Mouse (Mus musculus) heart, embryonic 10.5 days (tissue): Measurements from ENCODE around the gene Tbcel. TPM values are rescaled to one million over a fixed set of nuclear protein-coding genes. Genes with fewer than 3 reads are reported as not detected.

Experiments
- DNase-seq: peaks from one replicate; pipeline ENCODE4 v3.0.0-alpha.2; 2017; ENCODE audit warnings: low spot score
- H3K27ac ChIP-seq: fragments of 300-500 bp; sonication (generic); 2 replicates; pipeline ENCODE4 v1.5.1; 2016; ENCODE audit warnings: mild to moderate bottlenecking
- H3K27me3 ChIP-seq: fragments of 300-500 bp; sonication (generic); 2 replicates; pipeline ENCODE4 v1.6.1; 2016; ENCODE audit warnings: mild to moderate bottlenecking; ENCODE audit not compliant: poor library complexity, insufficient read depth, severe bottlenecking
- H3K36me3 ChIP-seq: fragments of 300-500 bp; sonication (generic); 2 replicates; pipeline ENCODE4 v1.6.1; 2016; ENCODE audit warnings: mild to moderate bottlenecking, moderate library complexity
- H3K4me1 ChIP-seq: fragments of 300-500 bp; sonication (generic); 2 replicates; pipeline ENCODE4 v1.6.1; 2016; ENCODE audit warnings: mild to moderate bottlenecking
- H3K4me3 ChIP-seq: fragments of 300-500 bp; sonication (generic); 2 replicates; pipeline ENCODE4 v1.5.1; 2016; ENCODE audit warnings: mild to moderate bottlenecking, moderate library complexity
- H3K9me3 ChIP-seq: fragments of 300-500 bp; sonication (generic); 2 replicates; pipeline ENCODE4 v1.6.1; 2016; ENCODE audit warnings: mild to moderate bottlenecking, moderate library complexity
- WGBS: fragments of 180-500 bp; shearing (Covaris S2); methylation state at CpG from one replicate; pipeline ENCODE4 v1.1.7; 2016; 5-methylcytosine and 5-hydroxymethylcytosine counted together
- polyA plus RNA-seq: library from polyadenylated mRNA; unstranded; fragments of >200 nt; fragmentation: Nextera tagmentation; extraction: Ambion mirVana; gene quantifications from 2 replicates; pipeline ENCODE4 v1.2.1, GENCODE M21; 2016

The Tbcel gene
- polyA plus RNA-seq, 1 experiment from 2014 or later: 4.9 TPM

GRCm38 (mm10) chr9:42508235-42508634 lies 626 bp upstream of the Tbcel start:
- Histone ChIP-seq H3K4me1 (no peaks in the 10 kb centered on the region), H3K4me3 (no peak overlapping the region), H3K9me3 (no peaks in the 10 kb centered on the region), H3K27me3 (peaks cover 9% of the 10 kb centered on the region; the same call in 1 of the 2 replicates), H3K36me3 (no peaks in the 10 kb centered on the region), H3K27ac (no peak overlapping the region)
- no peak for DNase-seq
- WGBS: 69% methylated on average over 7 of the region's 7 CpGs

- Histone ChIP-seq H3K27me3 (no peaks in the 10 kb centered on the region; the same call in 1 of the 2 replicates), H3K9me3 (no peaks in the 10 kb centered on the region), H3K36me3 (no peaks in the 10 kb centered on the region), H3K4me1 (no peaks in the 10 kb centered on the region), H3K27ac (no peak overlapping the region), H3K4me3 (no peak overlapping the region)
- WGBS: 46% methylated on average over 1 of the region's 1 CpGs
- no peak for DNase-seq
Observed at GRCm38 (mm10) chr9:42507022-42507421, 587 bp downstream of the Tbcel start.

GRCm38 (mm10) chr9:42504971-42505510 lies 2.6 kb downstream of the Tbcel start:
- Histone ChIP-seq H3K27ac (no peak overlapping the region), H3K4me1 (no peaks in the 10 kb centered on the region), H3K4me3 (no peak overlapping the region), H3K27me3 (no peaks in the 10 kb centered on the region; the same call in 1 of the 2 replicates), H3K36me3 (no peaks in the 10 kb centered on the region), H3K9me3 (no peaks in the 10 kb centered on the region)
- DNase-seq: no peak
- WGBS: 81% methylated on average over 3 of the region's 3 CpGs

DNA sequence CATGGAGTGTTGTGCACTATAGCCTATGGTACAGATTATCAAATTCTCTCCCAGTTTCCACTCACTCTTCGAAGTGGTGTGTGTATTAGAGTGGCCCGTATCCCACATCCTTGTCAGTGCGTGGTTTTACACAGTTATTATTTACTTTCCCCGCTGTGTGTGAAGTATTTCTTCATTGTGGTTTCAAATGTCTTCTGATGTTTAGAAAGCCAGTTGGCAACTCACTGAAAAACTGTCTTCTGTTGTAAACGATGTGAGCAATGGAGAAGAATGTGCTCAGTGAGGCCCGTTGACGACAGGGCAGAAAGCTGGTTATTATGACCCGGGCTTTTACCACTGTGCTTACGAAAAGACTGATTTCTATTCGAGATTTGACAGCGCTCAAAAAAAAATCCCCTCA lies 3.0 kb downstream of the Tbcel start:
- Histone ChIP-seq H3K4me1 (no peaks in the 10 kb centered on the region), H3K9me3 (no peaks in the 10 kb centered on the region), H3K27me3 (no peaks in the 10 kb centered on the region; the same call in 1 of the 2 replicates), H3K36me3 (no peaks in the 10 kb centered on the region), H3K27ac (no peak overlapping the region), H3K4me3 (no peak overlapping the region)
- 79% methylated on average over 11 of the region's 11 CpGs for WGBS
- no peak for DNase-seq

- Histone ChIP-seq H3K27me3 (no peaks in the 10 kb centered on the region; the same call in 1 of the 2 replicates), H3K4me3 (no peak overlapping the region), H3K9me3 (no peaks in the 10 kb centered on the region), H3K27ac (no peak overlapping the region), H3K4me1 (no peaks in the 10 kb centered on the region), H3K36me3 (no peaks in the 10 kb centered on the region)
- WGBS: 76% methylated on average over 4 of the region's 4 CpGs
- DNase-seq: no peak
Observed at GRCm38 (mm10) chr9:42503709-42504108, 3.9 kb downstream of the Tbcel start.

DNA sequence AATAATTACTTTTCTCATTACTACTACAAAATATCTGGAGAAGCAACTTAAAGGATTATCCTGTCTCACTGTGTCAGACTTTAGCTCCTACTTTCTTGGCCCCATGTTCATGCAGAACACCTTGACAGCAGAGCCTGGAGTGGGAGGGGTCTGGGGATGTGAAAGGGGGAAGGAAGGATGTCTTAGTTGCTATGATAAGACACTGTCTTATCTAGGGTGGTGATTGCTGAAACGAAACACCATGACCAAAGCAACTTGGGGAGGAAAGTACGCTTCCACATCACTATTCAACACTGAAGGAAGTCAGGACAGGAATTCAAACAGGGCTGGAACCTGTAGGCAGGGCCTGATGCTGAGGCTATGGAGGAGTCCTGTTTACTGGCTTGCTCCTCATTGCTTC lies 11.3 kb downstream of the Tbcel start:
- WGBS: 45% methylated on average over 2 of the region's 2 CpGs
- no peak for DNase-seq

GRCm38 (mm10) chr9:42491780-42492179 lies 15.8 kb downstream of the Tbcel start:
- H3K4me1 ChIP-seq: no peaks in the 10 kb centered on the region
- DNase-seq: no peak
- H3K9me3 ChIP-seq: no peaks in the 10 kb centered on the region
- WGBS: 82% methylated on average over 9 of the region's 9 CpGs
- no peaks in the 10 kb centered on the region for H3K36me3 ChIP-seq
- no peak overlapping the region for H3K27ac ChIP-seq
- H3K27me3 ChIP-seq: peaks cover 11% of the 10 kb centered on the region; the same call in 1 of the 2 replicates
- H3K4me3 ChIP-seq: no peak overlapping the region

More for the DNA sequence above, 11.3 kb downstream of the Tbcel start:
- H3K4me3 ChIP-seq: no peak overlapping the region
- no peaks in the 10 kb centered on the region for H3K36me3 ChIP-seq
- no peak overlapping the region for H3K27ac ChIP-seq
- no peaks in the 10 kb centered on the region for H3K9me3 ChIP-seq
- no peaks in the 10 kb centered on the region for H3K27me3 ChIP-seq
- H3K4me1 ChIP-seq: no peaks in the 10 kb centered on the region

DNA sequence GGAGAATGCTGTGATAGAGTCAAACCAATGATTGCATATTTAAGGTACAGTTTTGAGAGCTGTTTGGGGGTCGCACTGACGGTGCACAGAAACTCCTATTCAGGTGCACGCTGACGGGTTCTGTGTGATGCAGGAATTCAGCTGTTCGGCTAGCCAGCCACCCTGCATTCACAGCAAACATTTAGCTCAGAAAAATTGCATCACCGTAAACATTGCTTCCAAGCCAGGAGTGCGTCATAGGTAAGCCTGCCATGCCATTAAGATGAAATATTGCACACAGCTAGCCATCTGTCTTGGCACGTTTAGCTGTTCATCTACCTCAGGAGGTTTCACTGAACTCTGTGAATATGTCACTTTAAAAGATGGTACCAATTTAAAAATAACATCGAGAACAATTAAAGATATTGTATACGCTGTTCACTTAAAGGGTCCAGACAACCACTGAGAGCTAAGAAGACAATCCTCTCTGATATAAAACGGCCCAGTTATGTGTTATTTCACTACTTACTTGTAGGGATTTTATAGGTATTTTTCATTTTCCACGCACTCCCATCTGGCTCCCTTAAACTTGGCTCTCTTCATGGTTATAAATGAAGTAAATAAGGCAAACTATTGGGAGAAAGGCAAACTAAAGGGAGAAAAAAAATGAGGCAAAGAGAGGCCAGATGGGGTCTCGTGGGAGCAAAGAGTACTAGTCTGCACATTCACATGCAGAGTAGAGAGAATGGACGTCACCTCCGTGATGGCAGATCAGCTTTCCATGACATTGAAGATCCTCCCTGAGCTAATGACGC lies 16.8 kb downstream of the Tbcel start:
- Histone ChIP-seq H3K4me3 (no peak overlapping the region), H3K27me3 (peaks cover 11% of the 10 kb centered on the region; the same call in 1 of the 2 replicates), H3K4me1 (no peaks in the 10 kb centered on the region), H3K36me3 (no peaks in the 10 kb centered on the region), H3K27ac (no peak overlapping the region), H3K9me3 (no peaks in the 10 kb centered on the region)
- WGBS: 83% methylated on average over 16 of the region's 16 CpGs
- DNase-seq: no peak

- H3K4me1 ChIP-seq: no peaks in the 10 kb centered on the region
- WGBS: 83% methylated on average over 1 of the region's 1 CpGs
- H3K4me3 ChIP-seq: no peak overlapping the region
- H3K27ac ChIP-seq: no peak overlapping the region
- no peaks in the 10 kb centered on the region for H3K36me3 ChIP-seq
- peaks cover 11% of the 10 kb centered on the region; the same call in 1 of the 2 replicates for H3K27me3 ChIP-seq
- no peaks in the 10 kb centered on the region for H3K9me3 ChIP-seq
- DNase-seq: no peak
Observed at GRCm38 (mm10) chr9:42488071-42488470, 19.5 kb downstream of the Tbcel start.

- WGBS: 69% methylated on average over 4 of the region's 4 CpGs
- Histone ChIP-seq H3K4me3 (no peak overlapping the region), H3K9me3 (no peaks in the 10 kb centered on the region), H3K36me3 (no peaks in the 10 kb centered on the region), H3K27ac (no peak overlapping the region), H3K27me3 (peaks cover 11% of the 10 kb centered on the region; the same call in 1 of the 2 replicates), H3K4me1 (no peaks in the 10 kb centered on the region)
- DNase-seq: no peak
Observed at GRCm38 (mm10) chr9:42486913-42487312, 20.7 kb downstream of the Tbcel start.

DNA sequence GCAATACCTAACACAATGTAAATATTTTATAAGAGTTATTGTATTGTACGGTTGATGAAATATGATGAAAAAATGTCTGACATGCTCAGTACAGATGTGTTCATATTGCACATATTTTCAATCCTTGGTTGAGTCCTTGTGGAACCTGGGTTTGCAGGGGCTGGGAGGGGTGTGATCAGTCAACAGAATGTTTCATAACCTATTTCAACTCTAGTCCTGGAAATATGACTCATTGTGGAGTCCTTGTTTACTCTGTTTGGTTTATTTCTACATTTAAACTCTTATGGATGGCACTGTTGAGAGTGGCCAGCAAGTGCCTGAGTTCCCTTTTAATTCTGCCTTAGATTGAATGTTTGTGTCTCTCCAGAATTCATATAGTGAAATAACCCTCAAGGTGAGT lies 22.9 kb downstream of the Tbcel start:
- no peaks in the 10 kb centered on the region for H3K9me3 ChIP-seq
- H3K4me3 ChIP-seq: no peak overlapping the region
- no peaks in the 10 kb centered on the region for H3K36me3 ChIP-seq
- no peak overlapping the region for H3K27ac ChIP-seq
- WGBS: 92% methylated on average over 1 of the region's 1 CpGs
- H3K27me3 ChIP-seq: peaks cover 10% of the 10 kb centered on the region; the same call in 1 of the 2 replicates
- no peaks in the 10 kb centered on the region for H3K4me1 ChIP-seq
- no peak for DNase-seq

- H3K36me3 ChIP-seq: no peaks in the 10 kb centered on the region
- no peak overlapping the region for H3K4me3 ChIP-seq
- 81% methylated on average over 1 of the region's 1 CpGs for WGBS
- no peaks in the 10 kb centered on the region for H3K4me1 ChIP-seq
- no peak overlapping the region for H3K27ac ChIP-seq
- no peaks in the 10 kb centered on the region for H3K9me3 ChIP-seq
- H3K27me3 ChIP-seq: peaks cover 8% of the 10 kb centered on the region; the same call in 1 of the 2 replicates
- no peak for DNase-seq
Observed at GRCm38 (mm10) chr9:42482944-42483343, 24.7 kb downstream of the Tbcel start.

- DNase-seq: no peak
- 84% methylated on average over 4 of the region's 4 CpGs for WGBS
- no peak overlapping the region for H3K27ac ChIP-seq
Observed at GRCm38 (mm10) chr9:42476166-42476565, 31.4 kb downstream of the Tbcel start.

More at GRCm38 (mm10) chr9:42476166-42476565, 31.4 kb downstream of the Tbcel start:
- Histone ChIP-seq H3K4me3 (no peak overlapping the region), H3K4me1 (peaks cover 8% of the 10 kb centered on the region), H3K9me3 (no peaks in the 10 kb centered on the region), H3K36me3 (no peaks in the 10 kb centered on the region), H3K27me3 (peaks cover 22% of the 10 kb centered on the region; the same call in 1 of the 2 replicates)
